Mouse (Mus musculus) spleen, adult 12 weeks (tissue): ENCODE data around the gene Tom1l2.
A peak's percentile ranks its signal among the peaks of the same experiment; 100 is the strongest.

ENCODE experiments used
- DNase-seq: peaks from one replicate; pipeline ENCODE4 v3.0.0; 2022; ENCODE audit warnings: low spot score

Gene Tom1l2

DNA sequence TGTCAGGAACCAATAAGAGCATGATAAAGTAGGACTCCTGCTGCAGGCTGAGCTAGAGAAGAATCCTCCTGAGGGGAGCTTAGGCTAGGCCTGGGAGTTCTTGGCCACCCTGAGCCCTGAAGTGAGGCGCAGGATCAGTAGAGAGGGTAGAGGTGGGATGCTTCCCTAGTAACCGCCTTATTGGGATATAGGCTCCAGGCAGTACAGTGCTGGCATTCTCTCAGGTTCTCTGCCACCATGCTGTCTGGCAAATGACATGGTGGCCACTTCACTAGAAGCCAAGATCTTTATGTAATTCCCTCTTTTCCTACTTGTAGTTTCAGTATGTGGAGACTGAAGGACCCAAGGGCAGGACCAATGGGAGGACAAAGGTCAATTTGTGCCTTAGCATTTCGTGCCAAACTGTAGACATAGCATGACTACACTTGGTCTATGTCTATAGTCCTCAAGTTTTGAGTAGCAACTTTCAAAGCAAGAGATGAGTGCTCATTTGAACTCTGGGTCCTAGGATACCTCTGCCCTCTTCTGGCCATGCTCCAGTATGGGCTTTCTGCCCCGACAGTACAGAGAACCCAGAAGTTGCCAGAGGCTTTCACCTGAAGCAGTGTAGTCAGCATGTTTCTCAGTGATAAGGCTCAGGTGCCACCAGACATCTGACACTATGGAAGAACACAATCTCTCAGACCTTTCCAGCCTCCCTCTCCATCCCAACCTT lies 87.3 kb downstream of the Tom1l2 start:
- no peak for DNase-seq

- no peak for DNase-seq
Measured at GRCm38 (mm10) chr11:60264651-60265050, 88.1 kb downstream of the Tom1l2 start.

DNA sequence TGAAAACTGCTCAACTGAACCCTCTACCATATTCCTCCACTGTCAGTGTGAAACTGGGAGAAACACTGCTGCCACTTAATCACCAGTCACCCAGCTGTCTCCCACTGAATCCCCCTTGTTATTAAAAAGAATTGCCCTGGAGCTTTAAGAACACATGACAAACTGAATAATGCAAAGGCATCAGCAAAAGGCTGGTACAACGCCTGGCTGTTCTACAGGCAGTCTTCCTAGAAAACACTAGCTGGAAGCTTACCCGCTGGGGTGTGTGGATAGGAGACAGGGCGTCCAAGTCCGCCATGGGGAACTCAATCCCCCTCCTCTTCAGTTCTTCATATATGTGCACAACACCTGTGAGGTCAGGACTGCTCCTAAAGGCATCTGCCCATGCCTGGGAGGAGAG lies 90.3 kb downstream of the Tom1l2 start:
- no peak for DNase-seq

DNA sequence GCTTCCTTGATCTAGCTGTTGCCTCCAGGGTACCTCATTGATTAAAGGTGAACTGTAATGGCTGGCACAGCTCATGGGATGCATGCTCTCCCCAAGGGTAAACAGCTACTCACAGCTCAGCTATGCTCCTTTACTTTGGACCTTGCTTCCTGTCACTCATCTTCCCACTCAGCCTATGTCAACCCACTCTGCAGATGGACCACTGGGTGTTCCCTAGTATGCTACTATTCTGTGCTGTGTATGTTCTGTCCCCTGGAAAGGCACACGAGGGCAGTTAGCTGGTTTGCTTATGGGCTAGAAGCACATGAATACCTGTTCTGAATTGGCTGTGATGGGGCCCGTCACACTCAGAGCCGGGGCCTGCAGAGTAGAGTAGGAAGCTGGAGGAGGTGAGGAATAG lies 92.0 kb downstream of the Tom1l2 start:
- no peak for DNase-seq

GRCm38 (mm10) chr11:60257696-60258095 lies 95.0 kb downstream of the Tom1l2 start:
- no peak for DNase-seq

DNA sequence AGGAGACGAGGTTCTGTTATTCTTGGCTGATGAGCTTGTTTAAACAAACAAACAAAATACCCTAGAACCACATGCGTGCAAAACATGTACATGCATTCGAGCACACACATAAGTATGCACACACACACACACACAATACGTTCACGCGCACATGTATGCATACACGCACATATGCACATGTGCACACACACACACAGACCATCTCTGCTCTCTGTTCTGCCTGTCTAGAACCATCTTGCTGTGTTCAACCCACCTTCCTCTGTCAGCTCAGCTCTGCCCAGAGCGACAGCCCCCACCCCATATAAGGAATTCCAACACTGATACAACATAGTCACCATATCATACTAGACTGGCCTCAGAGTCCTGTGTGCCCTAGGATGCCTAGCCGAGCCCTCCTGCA lies 96.0 kb downstream of the Tom1l2 start:
- no peak for DNase-seq

GRCm38 (mm10) chr11:60256176-60256681 lies 96.5 kb downstream of the Tom1l2 start:
- no peak for DNase-seq

GRCm38 (mm10) chr11:60255639-60256038 lies 97.1 kb downstream of the Tom1l2 start:
- no peak for DNase-seq

GRCm38 (mm10) chr11:60255181-60255580 lies 97.5 kb downstream of the Tom1l2 start:
- no peak for DNase-seq

- DNase-seq = no peak
Measured at GRCm38 (mm10) chr11:60254308-60254707, 98.4 kb downstream of the Tom1l2 start.

- DNase-seq = no peak
Measured at GRCm38 (mm10) chr11:60253546-60253945, 99.2 kb downstream of the Tom1l2 start.

- peak; percentile 7 for DNase-seq
Measured at GRCm38 (mm10) chr11:60250971-60251643, 101.6 kb downstream of the Tom1l2 start.

GRCm38 (mm10) chr11:60249885-60250284 lies 102.8 kb downstream of the Tom1l2 start:
- DNase-seq = no peak

GRCm38 (mm10) chr11:60248596-60249404 lies 103.9 kb downstream of the Tom1l2 start:
- DNase-seq = no peak

DNA sequence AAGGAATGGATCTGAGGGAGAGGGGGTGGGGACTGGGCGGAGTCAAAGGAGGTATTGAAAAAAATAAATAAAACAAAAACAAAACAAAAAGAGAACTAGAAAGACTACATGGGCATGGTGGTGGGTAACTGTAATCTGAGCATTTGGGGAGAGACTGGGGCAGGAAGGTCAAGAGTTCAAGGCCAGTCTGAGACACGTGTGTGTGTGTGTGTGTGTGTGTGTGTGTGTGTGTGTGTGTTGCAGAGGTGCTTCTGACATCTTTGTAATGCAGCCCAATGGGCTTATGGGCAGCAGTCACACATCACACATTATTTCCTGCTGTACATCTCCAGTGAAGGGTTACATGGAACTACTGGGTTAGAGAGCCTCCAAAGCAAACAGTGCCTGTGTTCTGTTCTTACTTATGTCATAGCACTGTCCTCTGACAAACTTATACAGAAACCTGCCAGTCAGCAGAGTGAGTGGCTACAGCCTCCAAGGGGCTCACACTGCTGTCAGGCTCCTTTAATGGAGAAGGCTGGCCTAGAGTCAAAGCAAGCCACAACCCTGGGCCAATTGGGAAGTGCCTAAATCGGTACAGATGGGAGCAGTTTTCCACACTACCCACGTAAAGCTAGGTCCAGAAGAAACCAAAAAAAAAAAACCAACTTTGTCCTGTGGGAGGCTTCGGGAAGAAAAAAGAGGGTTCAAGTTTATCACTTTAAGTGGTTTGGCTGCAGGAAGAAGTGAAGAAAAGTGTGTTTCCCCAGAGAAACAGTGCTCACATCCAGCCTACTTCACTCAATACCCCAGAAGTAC lies 104.8 kb downstream of the Tom1l2 start:
- DNase-seq = no peak

DNA sequence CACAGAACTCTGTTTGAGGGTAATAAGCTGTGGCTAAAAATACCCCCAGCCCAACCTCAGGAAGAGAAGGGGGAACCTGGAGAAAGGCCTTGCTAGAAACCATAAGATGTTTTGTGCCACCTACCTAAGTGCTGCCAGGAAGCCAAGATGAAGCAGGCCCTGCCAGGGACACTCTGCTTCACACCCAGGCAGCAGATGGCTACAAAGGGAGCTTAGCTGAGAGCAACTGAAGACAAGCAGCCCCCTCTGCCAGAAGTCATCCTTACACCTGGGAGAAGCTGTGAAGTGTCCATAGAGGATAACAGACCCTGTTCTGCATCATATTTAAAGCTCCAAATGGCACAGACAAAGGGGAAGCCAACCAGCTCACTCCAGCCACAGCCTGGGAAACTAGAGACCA lies 106.6 kb downstream of the Tom1l2 start:
- DNase-seq = no peak

- DNase-seq = no peak
Measured at GRCm38 (mm10) chr11:60244503-60245143, 108.1 kb downstream of the Tom1l2 start.

DNA sequence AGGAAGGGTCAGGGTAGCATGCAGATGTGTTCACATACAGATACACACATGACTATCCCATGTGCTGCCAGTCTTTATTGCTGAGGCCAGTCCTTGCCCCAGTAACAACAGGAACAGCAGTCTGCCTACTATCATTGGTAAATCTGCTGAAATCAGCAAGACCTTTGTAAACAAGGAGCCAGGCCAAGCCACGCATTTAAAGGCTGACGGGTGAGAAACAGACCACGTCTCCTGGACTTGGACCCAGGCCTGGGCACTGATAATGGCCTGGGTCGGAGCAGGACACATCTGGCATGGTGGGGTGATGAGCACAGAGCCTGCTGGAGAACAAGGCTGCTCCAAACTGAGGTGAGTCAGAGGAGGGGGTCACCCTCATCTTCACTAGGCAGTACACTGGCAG lies 112.2 kb downstream of the Tom1l2 start:
- DNase-seq = no peak

- DNase-seq = no peak
Measured at GRCm38 (mm10) chr11:60235351-60235750, 117.4 kb downstream of the Tom1l2 start.

- DNase-seq = no peak
Measured at GRCm38 (mm10) chr11:60233235-60233634, 119.5 kb downstream of the Tom1l2 start.

- no peak for DNase-seq
Measured at GRCm38 (mm10) chr11:60232441-60233058, 120.2 kb downstream of the Tom1l2 start.
